Mouse (Mus musculus) C2C12 (cell line): ENCODE measurements at regions not wholly inside any gene's neighbourhood (a gene's known extent, or its start where the extent isn't known, plus 50 kb on each side); places are given as distances from the start of the nearest gene placed in this dataset.

ENCODE experiments used
- CEBPB ChIP-seq: IDR thresholded peaks from one replicate; pipeline ENCODE4 v1.6.1; 2011; ENCODE audit warnings: low read depth, mild to moderate bottlenecking, control low read depth, moderate library complexity
- CTCF ChIP-seq: IDR thresholded peaks from one replicate; pipeline ENCODE4 v1.5.1; 2011; ENCODE audit not compliant: control insufficient read depth, insufficient read depth, insufficient read length
- FOSL1 ChIP-seq: IDR thresholded peaks from one replicate; pipeline ENCODE4 v1.8.0; 2011; ENCODE audit warnings: mild to moderate bottlenecking, low read length; ENCODE audit not compliant: poor library complexity, insufficient read depth, severe bottlenecking
- MAX ChIP-seq: IDR thresholded peaks from one replicate; pipeline ENCODE4 v1.6.1; 2011; ENCODE audit warnings: mild to moderate bottlenecking, control low read depth
- MYOG ChIP-seq: IDR thresholded peaks from one replicate; pipeline ENCODE4 v1.6.1; 2011; ENCODE audit not compliant: control insufficient read depth, insufficient read length; ENCODE audit errors: extremely low read depth
- USF1 ChIP-seq: IDR thresholded peaks from one replicate; pipeline ENCODE4 v1.6.1; 2011; ENCODE audit warnings: low read depth, mild to moderate bottlenecking, control low read depth, moderate library complexity

DNA sequence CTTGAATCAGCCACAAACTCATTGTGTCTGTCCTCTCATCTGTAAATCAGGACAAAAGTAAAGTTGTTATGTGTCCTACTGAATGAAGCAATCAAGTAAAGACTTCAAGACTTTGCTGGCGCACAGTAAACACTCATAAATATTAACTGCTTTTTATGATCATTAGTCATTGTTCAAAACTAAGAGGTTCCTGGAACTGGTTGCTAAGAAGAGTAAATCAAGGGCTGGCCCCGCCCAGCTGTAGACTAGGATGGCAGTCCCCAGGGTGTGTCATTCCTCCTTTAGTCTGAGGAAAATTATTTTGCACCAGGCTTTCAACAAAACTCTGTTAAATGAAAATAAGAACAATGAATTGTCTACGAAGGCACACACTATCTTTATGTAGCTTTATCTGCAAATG lies 113.0 kb downstream of the Cog6 start:
- TF ChIP-seq CTCF (no peak), MYOG (no peak), MAX (no peak), FOSL1 (no peak), CEBPB (peak; percentile 58), USF1 (no peak)
